Mouse (Mus musculus) adrenal gland, postnatal 36 days (tissue): ENCODE measurements around the gene Gramd4. TPM values are rescaled to one million over a fixed set of nuclear protein-coding genes. Genes with fewer than 3 reads are reported as not detected.
A peak's percentile ranks its signal among the peaks of the same experiment; 100 is the strongest.

Source experiments
- DNase-seq, 2 experiments: peaks; one replicate each; pipeline ENCODE4 v3.0.0; 2021; ENCODE audit warnings: mixed read lengths in 1 of 2
- total RNA-seq, 2 experiments: library from RNA; stranded (reverse); gene quantifications; 2 replicates each; pipeline ENCODE4 v1.2.3; 2021

Gramd4 gene
- total RNA-seq, 2 experiments from 2014 or later, result 13.9 to 18.7 TPM

- DNase-seq, result no peak
Observed at GRCm38 (mm10) chr15:86070368-86070767, 12.9 kb downstream of the Gramd4 start.

GRCm38 (mm10) chr15:86071166-86071565, 13.7 kb downstream of the Gramd4 start:
- DNase-seq, result no peak

- peak; percentile 46 to 51 for DNase-seq
Observed at GRCm38 (mm10) chr15:86074171-86074937, 16.9 kb downstream of the Gramd4 start.

GRCm38 (mm10) chr15:86075305-86076047, 18.0 kb downstream of the Gramd4 start:
- DNase-seq, result no peak

GRCm38 (mm10) chr15:86076048-86076315, 18.5 kb downstream of the Gramd4 start:
- DNase-seq, result no peak

- no peak for DNase-seq
Observed at GRCm38 (mm10) chr15:86076378-86076777, 18.9 kb downstream of the Gramd4 start.

GRCm38 (mm10) chr15:86077934-86078333, 20.4 kb downstream of the Gramd4 start:
- DNase-seq, result no peak

GRCm38 (mm10) chr15:86078481-86079216, 21.2 kb downstream of the Gramd4 start:
- DNase-seq, result peak; percentile 38 to 53

GRCm38 (mm10) chr15:86079467-86079866, 22.0 kb downstream of the Gramd4 start:
- DNase-seq, result no peak

- peak; percentile 44 to 64 for DNase-seq
Observed at GRCm38 (mm10) chr15:86079876-86080275, 22.4 kb downstream of the Gramd4 start.

- no peak for DNase-seq
Observed at GRCm38 (mm10) chr15:86080408-86080807, 22.9 kb downstream of the Gramd4 start.

GRCm38 (mm10) chr15:86081654-86082053, 24.2 kb downstream of the Gramd4 start:
- no peak for DNase-seq

- no peak for DNase-seq
Observed at GRCm38 (mm10) chr15:86082551-86082961, 25.1 kb downstream of the Gramd4 start.

GRCm38 (mm10) chr15:86083261-86083741, 25.8 kb downstream of the Gramd4 start:
- DNase-seq, result no peak

- DNase-seq, result peak; percentile 69 to 80
Observed at GRCm38 (mm10) chr15:86085301-86086225, 28.1 kb downstream of the Gramd4 start.

- DNase-seq, result peak; percentile 48 to 57
Observed at GRCm38 (mm10) chr15:86086291-86086706, 28.8 kb downstream of the Gramd4 start.

GRCm38 (mm10) chr15:86087591-86088149, 30.2 kb downstream of the Gramd4 start:
- no peak for DNase-seq

- no peak for DNase-seq
Observed at GRCm38 (mm10) chr15:86088266-86088790, 30.8 kb downstream of the Gramd4 start.

GRCm38 (mm10) chr15:86089091-86089744, 31.7 kb downstream of the Gramd4 start:
- no peak for DNase-seq

GRCm38 (mm10) chr15:86089991-86090529, 32.6 kb downstream of the Gramd4 start:
- peak; percentile 76 to 80 for DNase-seq
